Comparison of ENCODE assay signal across 10 mouse cellular contexts in genomic region chr2:114057303-114057853, GRCm38 (mm10). TPM values are rescaled to one million over a fixed set of nuclear protein-coding genes. Genes with fewer than 3 reads are reported as not detected.
DNase-seq lines count a peak whose midpoint lies in the region; TF ChIP-seq lines count a peak whose summit lies in the region.
"Had no signal": no experiment of that assay in that cellular context is flagged by ENCODE, and none has a peak within 500 bp of the region (broad histone marks: within the 10 kb centered on the region; RNA-seq: fewer than 3 reads in every experiment).

No protein-coding gene starts in this region.

- intact Hi-C loops in gastrocnemius, postnatal 36 days (cut with DNase I) = no loop called here

- TF ChIP-seq CTCF in layer of hippocampus, adult 2 months (conservative IDR thresholded peaks at IDR 0.05) = no peak
- no peak for TF ChIP-seq CTCF in brain, embryonic 14.5 days (IDR thresholded peaks at IDR 0.05; ENCODE audit: borderline replicate concordance, extremely low read depth, insufficient read depth, insufficient read length)

- peak; percentile 17 to 36 for DNase-seq in layer of hippocampus, postnatal 10 days (ENCODE audit: low spot score in 2 of 2)
- no peak for DNase-seq in layer of hippocampus, adult 2 months (ENCODE audit: low spot score in 2 of 2)
- peak; percentile 66 for DNase-seq in brain, embryonic 14.5 days (ENCODE audit: low read depth)
- DNase-seq in gastrocnemius, postnatal 36 days = peak; percentile 44 to 49
- peak; percentile 34 for DNase-seq in kidney, postnatal 10 days
- peak; percentile 53 for DNase-seq in retina, embryonic 14.5 days (ENCODE audit: low spot score)
- DNase-seq in spleen, adult 18-20 months = no peak
- DNase-seq in right cerebral cortex, adult 18-20 months = no peak

- H3K27ac ChIP-seq in layer of hippocampus, adult 2 months = no peak overlapping the region

- H3K4me3 ChIP-seq in layer of hippocampus, adult 2 months = no peak overlapping the region
- H3K4me3 ChIP-seq: erythroblast, embryonic 14.5 days had no signal

- TF ChIP-seq POLR2A in brain, embryonic 14.5 days (IDR thresholded peaks at IDR 0.05; ENCODE audit: borderline replicate concordance, extremely low read depth, insufficient read depth, insufficient read length, poor library complexity, severe bottlenecking) = no peak

RNA-seq across cellular contexts. Expression of gene Actc1, which starts 4.0 kb away (rescaled TPM):
- total RNA-seq in layer of hippocampus, postnatal 10 days (2021) = not detected
- not detected for total RNA-seq in layer of hippocampus, adult 2 months (2021)
- polyA plus RNA-seq in brain, embryonic 14.5 days (2012; rRNA removed) = 9.8 and 16.9 TPM in 2 replicates
- 1,000 to 10,000 TPM; 1,166 to 4,359 TPM for total RNA-seq in gastrocnemius, postnatal 36 days (2021)
- total RNA-seq: neutrophil, adult 5-6 weeks had no signal
- polyA plus RNA-seq: erythroblast, embryonic 14.5 days had no signal

RNA-seq across cellular contexts. Expression of gene Gjd2, which starts 44.0 kb away (rescaled TPM):
- total RNA-seq in layer of hippocampus, postnatal 10 days (2021) = 10 to 100 TPM; 17.4 to 19.9 TPM
- total RNA-seq in layer of hippocampus, adult 2 months (2021) = 1 to 10 TPM; 4.8 to 5.5 TPM
- 18.4 and 25.3 TPM in 2 replicates for polyA plus RNA-seq in brain, embryonic 14.5 days (2012; rRNA removed)
- total RNA-seq in gastrocnemius, postnatal 36 days (2021) = not detected
- total RNA-seq: neutrophil, adult 5-6 weeks had no signal
- polyA plus RNA-seq: erythroblast, embryonic 14.5 days had no signal

Comparison
In these comparisons a context has a peak if more than half of its experiments do, and no peak if none do; other contexts are left out.
1. DNase-seq: peak in layer of hippocampus, postnatal 10 days (2 of 2), brain, embryonic 14.5 days (single experiment), gastrocnemius, postnatal 36 days (2 of 2), kidney, postnatal 10 days (single experiment) and retina, embryonic 14.5 days (single experiment); none in layer of hippocampus, adult 2 months (0 of 2), spleen, adult 18-20 months (0 of 2) and right cerebral cortex, adult 18-20 months (single experiment).
2. RNA of gene Actc1, which starts 4.0 kb away (total RNA-seq): 1,166 to 4,359 TPM in gastrocnemius, postnatal 36 days; not detected in layer of hippocampus, postnatal 10 days and not detected in layer of hippocampus, adult 2 months; every median in the first group is over 1,000 times any median in the second.
3. RNA of gene Gjd2, which starts 44.0 kb away (total RNA-seq): 17.4 to 19.9 TPM in layer of hippocampus, postnatal 10 days and 4.8 to 5.5 TPM in layer of hippocampus, adult 2 months; not detected in gastrocnemius, postnatal 36 days; every median in the first group is over 4 times any median in the second.